Mouse (Mus musculus) embryonic facial prominence, embryonic 13.5 days (tissue): ENCODE measurements around the gene Sstr2. TPM values are rescaled to one million over a fixed set of nuclear protein-coding genes. Genes with fewer than 3 reads are reported as not detected.
A peak's percentile ranks its signal among the peaks of the same experiment; 100 is the strongest.
"Not testable (repeated sequence)": the region's sequence is repeated elsewhere in the genome, so short reads cannot be mapped to it uniquely, and the experiment has no call there.

Experiments used
- ATAC-seq: fragments of 200-750 bp; cut with Nextera tagmentation; 2 replicates; pipeline ENCODE4 v1.8.0; 2017; ENCODE audit warnings: low read depth; ENCODE audit not compliant: insufficient number of reproducible peaks, insufficient read depth, low FRiP score, low TSS enrichment
- H3K27ac ChIP-seq: fragments of 300-500 bp; sonication (generic); 2 replicates; pipeline ENCODE4 v1.5.1; 2015; ENCODE audit warnings: moderate library complexity, mild to moderate bottlenecking, inconsistent platforms
- H3K27me3 ChIP-seq: fragments of 300-500 bp; sonication (generic); 2 replicates; pipeline ENCODE4 v1.6.1; 2015; ENCODE audit warnings: mild to moderate bottlenecking, inconsistent platforms
- H3K36me3 ChIP-seq: fragments of 300-500 bp; sonication (generic); 2 replicates; pipeline ENCODE4 v1.6.1; 2015; ENCODE audit warnings: mild to moderate bottlenecking, inconsistent platforms
- H3K4me1 ChIP-seq: fragments of 300-500 bp; sonication (generic); 2 replicates; pipeline ENCODE4 v1.6.1; 2015; ENCODE audit warnings: inconsistent platforms
- H3K4me2 ChIP-seq: fragments of 300-500 bp; sonication (generic); 2 replicates; pipeline ENCODE4 v1.6.1; 2015; ENCODE audit warnings: moderate library complexity, mild to moderate bottlenecking, inconsistent platforms
- H3K4me3 ChIP-seq: fragments of 300-500 bp; sonication (generic); 2 replicates; pipeline ENCODE4 v1.5.1; 2015; ENCODE audit warnings: mild to moderate bottlenecking, inconsistent platforms
- H3K9ac ChIP-seq: fragments of 300-500 bp; sonication (generic); 2 replicates; pipeline ENCODE4 v1.6.1; 2015; ENCODE audit warnings: mild to moderate bottlenecking, inconsistent platforms
- H3K9me3 ChIP-seq: fragments of 300-500 bp; sonication (generic); 2 replicates; pipeline ENCODE4 v1.6.1; 2016; ENCODE audit warnings: inconsistent platforms
- WGBS: fragments of 180-500 bp; shearing (Covaris S2); methylation state at CpG from one replicate; pipeline ENCODE4 v1.1.7; 2015; ENCODE audit warnings: mixed read lengths; 5-methylcytosine and 5-hydroxymethylcytosine counted together
- polyA plus RNA-seq: library from polyadenylated mRNA; unstranded; fragments of >200 nt; fragmentation: Nextera tagmentation; extraction: Ambion mirVana; gene quantifications from 2 replicates; pipeline ENCODE4 v1.2.1, GENCODE M21; 2015

Sstr2 gene
- polyA plus RNA-seq, 1 experiment from 2014 or later = 1.3 TPM

GRCm38 (mm10) chr11:113649353-113650210 is 30.4 kb downstream of the Sstr2 start, which contains the start of gene Slc39a11:
Gene Slc39a11 (minus strand): TSS chr11:113650079.
- ATAC-seq = peak; percentile 68
- Histone ChIP-seq H3K36me3 (peaks cover 32% of the 10 kb centered on the region), H3K4me3 (peak within 1 kb of the TSS; percentile 94), H3K27me3 (no peaks in the 10 kb centered on the region), H3K27ac (peak within 1 kb of the TSS; percentile 88), H3K9ac (peak within 1 kb of the TSS; percentile 96), H3K4me2 (peak within 1 kb of the TSS; percentile 65), H3K4me1 (peaks cover 43% of the 10 kb centered on the region), H3K9me3 (no peaks in the 10 kb centered on the region)
- WGBS = under 1% methylated on average over 74 of the region's 91 CpGs

GRCm38 (mm10) chr11:113651206-113651906 is 32.2 kb downstream of the Sstr2 start:
- 67% methylated on average over 22 of the region's 22 CpGs for WGBS
- Histone ChIP-seq H3K9me3 (no peaks in the 10 kb centered on the region), H3K27me3 (no peaks in the 10 kb centered on the region), H3K27ac (peak overlapping the region; percentile 39; the same call in 1 of the 2 replicates), H3K36me3 (peaks cover 50% of the 10 kb centered on the region), H3K4me1 (peaks cover 52% of the 10 kb centered on the region), H3K4me2 (peak overlapping the region; percentile 65; the same call in 1 of the 2 replicates), H3K9ac (no peak overlapping the region), H3K4me3 (no peak overlapping the region)
- no peak for ATAC-seq

GRCm38 (mm10) chr11:113651907-113652273 is 32.7 kb downstream of the Sstr2 start:
- Histone ChIP-seq H3K9ac (no peak overlapping the region), H3K4me3 (no peak overlapping the region), H3K27me3 (no peaks in the 10 kb centered on the region), H3K36me3 (peaks cover 55% of the 10 kb centered on the region), H3K4me1 (peaks cover 52% of the 10 kb centered on the region), H3K27ac (no peak overlapping the region), H3K4me2 (no peak overlapping the region), H3K9me3 (no peaks in the 10 kb centered on the region)
- 45% methylated on average over 8 of the region's 8 CpGs for WGBS
- no peak for ATAC-seq

GRCm38 (mm10) chr11:113652516-113652915 is 33.4 kb downstream of the Sstr2 start:
- 95% methylated on average over 6 of the region's 6 CpGs for WGBS
- Histone ChIP-seq H3K4me1 (peaks cover 51% of the 10 kb centered on the region), H3K4me2 (no peak overlapping the region), H3K9me3 (no peaks in the 10 kb centered on the region), H3K9ac (no peak overlapping the region), H3K27ac (no peak overlapping the region), H3K27me3 (no peaks in the 10 kb centered on the region), H3K36me3 (peaks cover 61% of the 10 kb centered on the region), H3K4me3 (no peak overlapping the region)
- no peak for ATAC-seq

- H3K27ac ChIP-seq = peak overlapping the region; percentile 66
- WGBS = 85% methylated on average over 15 of the region's 15 CpGs
- peaks cover 37% of the 10 kb centered on the region for H3K4me1 ChIP-seq
These were observed 35.0 kb downstream of the Sstr2 start for GRCm38 (mm10) chr11:113654105-113654504.

GRCm38 (mm10) chr11:113654561-113655270 is 35.6 kb downstream of the Sstr2 start:
- Histone ChIP-seq H3K9me3 (no peaks in the 10 kb centered on the region), H3K36me3 (peaks cover 83% of the 10 kb centered on the region), H3K27ac (peak overlapping the region; percentile 66), H3K4me3 (no peak overlapping the region), H3K27me3 (no peaks in the 10 kb centered on the region), H3K4me1 (peaks cover 36% of the 10 kb centered on the region), H3K9ac (no peak overlapping the region), H3K4me2 (no peak overlapping the region; the same call in 1 of the 2 replicates)
- no peak for ATAC-seq
- 39% methylated on average over 18 of the region's 18 CpGs for WGBS

More at GRCm38 (mm10) chr11:113654105-113654504, 35.0 kb downstream of the Sstr2 start:
- no peak overlapping the region for H3K9ac ChIP-seq
- no peaks in the 10 kb centered on the region for H3K9me3 ChIP-seq
- ATAC-seq = no peak
- H3K4me3 ChIP-seq = no peak overlapping the region
- H3K4me2 ChIP-seq = no peak overlapping the region
- H3K27me3 ChIP-seq = no peaks in the 10 kb centered on the region
- peaks cover 77% of the 10 kb centered on the region for H3K36me3 ChIP-seq

DNA sequence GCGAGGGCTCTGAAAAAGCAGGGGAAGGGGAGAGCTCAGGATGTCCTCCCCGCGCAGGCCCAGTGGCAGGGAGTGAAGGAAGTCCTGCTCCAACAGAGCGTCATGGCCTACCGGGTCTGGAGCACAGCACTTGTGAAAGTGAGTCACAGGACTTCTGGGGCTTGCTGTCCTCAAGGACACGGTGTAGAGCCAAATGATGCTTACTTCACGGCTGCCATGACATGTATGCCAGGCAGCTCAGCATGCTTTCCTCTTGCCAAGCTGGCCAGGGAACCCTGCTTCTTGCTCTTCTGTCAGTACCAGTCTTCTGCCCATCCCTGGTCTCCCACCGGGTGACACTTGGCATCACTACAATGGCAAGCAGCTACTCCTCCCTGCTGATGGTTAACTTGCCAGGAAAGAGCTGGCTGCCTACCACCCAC is 37.4 kb downstream of the Sstr2 start:
- peaks cover 22% of the 10 kb centered on the region for H3K4me1 ChIP-seq
- H3K36me3 ChIP-seq = peaks cover 98% of the 10 kb centered on the region
- WGBS = 91% methylated on average over 8 of the region's 8 CpGs
- H3K9me3 ChIP-seq = no peaks in the 10 kb centered on the region
- H3K27ac ChIP-seq = no peak overlapping the region
- no peak for ATAC-seq
- H3K27me3 ChIP-seq = no peaks in the 10 kb centered on the region
- H3K9ac ChIP-seq = no peak overlapping the region
- H3K4me3 ChIP-seq = no peak overlapping the region
- no peak overlapping the region for H3K4me2 ChIP-seq

DNA sequence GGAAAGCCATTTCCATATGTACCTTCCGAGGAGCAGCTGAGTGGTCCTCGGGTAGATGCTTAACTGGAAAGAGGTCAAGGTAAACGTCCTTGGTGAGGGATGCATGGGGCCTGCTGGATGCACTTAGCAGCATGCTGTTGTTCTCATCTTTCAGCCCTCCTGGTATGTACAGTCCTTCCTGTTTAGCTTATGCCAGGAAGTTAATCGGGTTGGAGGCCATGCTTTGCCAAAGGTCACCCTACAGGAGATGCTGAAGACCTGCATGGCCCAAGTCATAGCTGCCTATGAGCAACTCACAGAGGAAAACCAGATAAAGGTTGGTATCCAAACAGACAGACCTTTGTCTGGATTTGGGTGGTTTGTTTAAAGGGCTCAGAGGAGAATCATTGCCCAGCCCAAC is 38.1 kb downstream of the Sstr2 start:
- Histone ChIP-seq H3K9ac (no peak overlapping the region), H3K4me1 (peaks cover 20% of the 10 kb centered on the region), H3K4me3 (no peak overlapping the region), H3K27ac (no peak overlapping the region), H3K4me2 (no peak overlapping the region), H3K9me3 (no peaks in the 10 kb centered on the region), H3K27me3 (no peaks in the 10 kb centered on the region), H3K36me3 (peaks cover 98% of the 10 kb centered on the region)
- no peak for ATAC-seq
- WGBS = 49% methylated on average over 4 of the region's 4 CpGs

DNA sequence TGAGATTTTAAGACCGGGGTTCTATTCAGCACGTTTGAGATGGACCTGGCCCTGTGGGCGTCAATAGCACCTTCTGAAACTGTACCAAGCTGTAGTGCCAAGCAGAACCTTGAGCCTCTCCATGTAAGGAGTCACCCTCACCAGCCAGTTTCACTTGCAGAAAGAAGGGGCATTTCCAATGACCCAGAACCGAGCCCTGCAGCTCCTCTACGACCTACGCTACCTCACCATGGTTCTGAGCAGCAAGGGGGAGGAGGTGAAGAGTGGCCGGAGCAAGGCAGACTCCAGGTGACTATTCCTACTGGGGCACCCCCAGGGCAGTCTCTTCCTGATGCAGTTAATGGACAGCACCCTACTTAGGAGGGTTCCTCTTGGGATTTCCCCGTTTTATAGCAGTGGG is 39.2 kb downstream of the Sstr2 start:
- 88% methylated on average over 8 of the region's 8 CpGs for WGBS
- H3K4me3 ChIP-seq = no peak overlapping the region
- H3K4me1 ChIP-seq = peaks cover 20% of the 10 kb centered on the region
- no peaks in the 10 kb centered on the region for H3K27me3 ChIP-seq
- H3K9ac ChIP-seq = no peak overlapping the region
- H3K4me2 ChIP-seq = no peak overlapping the region
- no peaks in the 10 kb centered on the region for H3K9me3 ChIP-seq
- no peak overlapping the region for H3K27ac ChIP-seq
- ATAC-seq = no peak
- H3K36me3 ChIP-seq = peaks cover 96% of the 10 kb centered on the region

GRCm38 (mm10) chr11:113658763-113659162 is 39.6 kb downstream of the Sstr2 start:
- peaks cover 18% of the 10 kb centered on the region for H3K4me1 ChIP-seq
- H3K4me3 ChIP-seq = no peak overlapping the region
- WGBS = 86% methylated on average over 4 of the region's 4 CpGs
- H3K27me3 ChIP-seq = no peaks in the 10 kb centered on the region
- peaks cover 96% of the 10 kb centered on the region for H3K36me3 ChIP-seq
- H3K27ac ChIP-seq = no peak overlapping the region
- H3K9ac ChIP-seq = no peak overlapping the region
- no peak for ATAC-seq
- H3K9me3 ChIP-seq = no peaks in the 10 kb centered on the region
- H3K4me2 ChIP-seq = no peak overlapping the region

GRCm38 (mm10) chr11:113660213-113660612 is 41.1 kb downstream of the Sstr2 start:
- H3K4me3 ChIP-seq, H3K27ac ChIP-seq, H3K9me3 ChIP-seq, H3K9ac ChIP-seq, ATAC-seq, H3K4me2 ChIP-seq, H3K4me1 ChIP-seq, H3K27me3 ChIP-seq: not testable (repeated sequence)
- peaks cover 88% of the 10 kb centered on the region for H3K36me3 ChIP-seq
- WGBS = 94% methylated on average over 3 of the region's 3 CpGs
